Mouse (Mus musculus) heart, adult 11 months (tissue): Measurements from ENCODE around the gene Sphk2.

ENCODE experiments used
- DNase-seq: peaks from one replicate; pipeline ENCODE4 v3.0.0; 2022

The Sphk2 gene

GRCm38 (mm10) chr7:45717918-45718297 is at the start of gene Sphk2:
Sphk2 (minus strand) TSS chr7:45718002.
- DNase-seq, result peak; percentile 100

GRCm38 (mm10) chr7:45767500-45767899 is 49.7 kb upstream of the Sphk2 start:
- no peak for DNase-seq

- no peak for DNase-seq
Measured at GRCm38 (mm10) chr7:45766764-45767163, 49.0 kb upstream of the Sphk2 start.

- no peak for DNase-seq
Measured at GRCm38 (mm10) chr7:45765995-45766394, 48.2 kb upstream of the Sphk2 start.

GRCm38 (mm10) chr7:45760151-45760550 is 42.3 kb upstream of the Sphk2 start:
- DNase-seq, result no peak

GRCm38 (mm10) chr7:45759400-45759799 is 41.6 kb upstream of the Sphk2 start:
- no peak for DNase-seq

GRCm38 (mm10) chr7:45755703-45756102 is 37.9 kb upstream of the Sphk2 start:
- DNase-seq, result no peak

- no peak for DNase-seq
Measured at GRCm38 (mm10) chr7:45750162-45750561, 32.4 kb upstream of the Sphk2 start.

- no peak for DNase-seq
Measured at GRCm38 (mm10) chr7:45749401-45749800, 31.6 kb upstream of the Sphk2 start.

GRCm38 (mm10) chr7:45748110-45748509 is 30.3 kb upstream of the Sphk2 start:
- DNase-seq, result no peak

GRCm38 (mm10) chr7:45747450-45747849 is 29.6 kb upstream of the Sphk2 start:
- no peak for DNase-seq

GRCm38 (mm10) chr7:45746518-45746917 is 28.7 kb upstream of the Sphk2 start:
- DNase-seq, result no peak

- DNase-seq, result peak; percentile 94
Measured at GRCm38 (mm10) chr7:45744387-45744786, 26.6 kb upstream of the Sphk2 start.

- no peak for DNase-seq
Measured at GRCm38 (mm10) chr7:45742338-45742737, 24.5 kb upstream of the Sphk2 start.

- DNase-seq, result no peak
Measured at GRCm38 (mm10) chr7:45741777-45742176, 24.0 kb upstream of the Sphk2 start.

- no peak for DNase-seq
Measured at GRCm38 (mm10) chr7:45741308-45741707, 23.5 kb upstream of the Sphk2 start.

- no peak for DNase-seq
Measured at GRCm38 (mm10) chr7:45739820-45740219, 22.0 kb upstream of the Sphk2 start.

GRCm38 (mm10) chr7:45739162-45739763 is 21.5 kb upstream of the Sphk2 start:
- no peak for DNase-seq

- peak; percentile 85 for DNase-seq
Measured at GRCm38 (mm10) chr7:45733477-45733876, 15.7 kb upstream of the Sphk2 start.

GRCm38 (mm10) chr7:45730727-45731431 is 13.1 kb upstream of the Sphk2 start:
- DNase-seq, result no peak

- DNase-seq, result no peak
Measured at GRCm38 (mm10) chr7:45727625-45728024, 9.8 kb upstream of the Sphk2 start.

- DNase-seq, result peak; percentile 75
Measured at GRCm38 (mm10) chr7:45726419-45726818, 8.6 kb upstream of the Sphk2 start.

- no peak for DNase-seq
Measured at GRCm38 (mm10) chr7:45725713-45726112, 7.9 kb upstream of the Sphk2 start, which contains the start of gene Spaca4. Spaca4 (minus strand) TSS chr7:45725813.

- peak; percentile 91 for DNase-seq
Measured at GRCm38 (mm10) chr7:45725151-45725550, 7.3 kb upstream of the Sphk2 start.

- peak; percentile 92 for DNase-seq
Measured at GRCm38 (mm10) chr7:45723781-45724180, 6.0 kb upstream of the Sphk2 start.
